In genomic region chr11:108917422-108918324, GRCm38 (mm10) we compare ENCODE assay signal across 9 mouse cellular contexts. TPM values are rescaled to one million over a fixed set of nuclear protein-coding genes. Genes with fewer than 3 reads are reported as not detected.
DNase-seq lines count a peak whose midpoint lies in the region; ATAC-seq and TF ChIP-seq lines count a peak whose summit lies in the region.
"Had no signal": no experiment of that assay in that cellular context is flagged by ENCODE, and none has a peak within 500 bp of the region (broad histone marks: within the 10 kb centered on the region; RNA-seq: fewer than 3 reads in every experiment).

No protein-coding gene starts in this region.

- ATAC-seq in intestine, embryonic 14.5 days (replicated peaks; ENCODE audit: low FRiP score, low TSS enrichment, low read depth): no peak
- ATAC-seq in intestine, postnatal 0 days: no peak
- no peak for ATAC-seq in CD4-positive, CD25-positive, alpha-beta regulatory T cell, adult 4 months

- no peak overlapping the region for H3K9ac ChIP-seq in intestine, embryonic 14.5 days (ENCODE audit: low read length)
- no peak overlapping the region for H3K9ac ChIP-seq in intestine, postnatal 0 days (ENCODE audit: low read depth, low read length)
- H3K9ac ChIP-seq: liver, embryonic 14.5 days had no signal

- no peaks in the 10 kb centered on the region for H3K36me3 ChIP-seq in intestine, embryonic 14.5 days (ENCODE audit: control insufficient read depth, insufficient read depth, low read length)
- H3K36me3 ChIP-seq in intestine, postnatal 0 days (ENCODE audit: control insufficient read depth, insufficient read depth): no peaks in the 10 kb centered on the region

- H3K4me3 ChIP-seq in intestine, embryonic 14.5 days (ENCODE audit: low read depth, low read length): no peak overlapping the region
- no peak overlapping the region for H3K4me3 ChIP-seq in intestine, postnatal 0 days (ENCODE audit: low read depth, low read length)

- H3K27ac ChIP-seq in intestine, embryonic 14.5 days (ENCODE audit: low read depth): no peak overlapping the region
- H3K27ac ChIP-seq in intestine, postnatal 0 days (ENCODE audit: low read depth, low read length): no peak overlapping the region; the same call in 1 of the 2 replicates
- H3K27ac ChIP-seq: liver, embryonic 14.5 days had no signal

- no peak for TF ChIP-seq CTCF in intestine, postnatal 0 days (IDR thresholded peaks at IDR 0.05; ENCODE audit: low read depth)

- WGBS in intestine, embryonic 14.5 days: 31% methylated on average over 12 of the region's 12 CpGs
- 42% methylated on average over 12 of the region's 12 CpGs for whole genome bisulfite sequencing in intestine, postnatal 0 days

- 0 out of 2 replicates have a peak overlapping the region, but pooled peaks have one; percentile 2 for H3K4me2 ChIP-seq in intestine, embryonic 14.5 days (ENCODE audit: low read length)
- H3K4me2 ChIP-seq in intestine, postnatal 0 days (replicated peaks; ENCODE audit: low read depth): no peak overlapping the region

- H3K9me3 ChIP-seq in intestine, embryonic 14.5 days (ENCODE audit: control insufficient read depth, low read length): no peaks in the 10 kb centered on the region
- H3K9me3 ChIP-seq in intestine, postnatal 0 days (ENCODE audit: control insufficient read depth): no peaks in the 10 kb centered on the region

- peaks cover 8% of the 10 kb centered on the region; the same call in 1 of the 2 replicates for H3K4me1 ChIP-seq in intestine, embryonic 14.5 days (replicated peaks; ENCODE audit: control insufficient read depth, insufficient read depth, low read length)
- no peaks in the 10 kb centered on the region for H3K4me1 ChIP-seq in intestine, postnatal 0 days (replicated peaks; ENCODE audit: control insufficient read depth, insufficient read depth, low read length)

- no peaks in the 10 kb centered on the region for H3K27me3 ChIP-seq in intestine, embryonic 14.5 days (replicated peaks; ENCODE audit: control insufficient read depth, insufficient read depth, low read length)
- no peaks in the 10 kb centered on the region for H3K27me3 ChIP-seq in intestine, postnatal 0 days (replicated peaks; ENCODE audit: control insufficient read depth, insufficient read depth, low read length)

- no peak for DNase-seq in intestine, embryonic 14.5 days (ENCODE audit: low spot score)
- peak; percentile 78 for DNase-seq in embryo, embryonic 10 days (ENCODE audit: low spot score)
- DNase-seq in heart, postnatal 4 days: peak; percentile 49
- peak; percentile 46 to 74 for DNase-seq in lung, postnatal 4 days
- no peak for DNase-seq in spleen, postnatal 36 days (ENCODE audit: low spot score in 2 of 2)
- DNase-seq in ovary, postnatal 14 days (ENCODE audit: low spot score): no peak

RNA-seq across cellular contexts. Expression of gene Axin2, which starts 2.5 kb away (rescaled TPM):
- 6.5 and 8.0 TPM in 2 replicates for polyA plus RNA-seq in intestine, embryonic 14.5 days (2014; fragmentation: Nextera tagmentation; extraction: Ambion mirVana)
- 3.1 and 3.8 TPM in 2 replicates for polyA plus RNA-seq in intestine, postnatal 0 days (2015; fragmentation: Nextera tagmentation; extraction: Ambion mirVana)
- 1 to 10 TPM; 5.8 to 6.3 TPM for total RNA-seq in heart, postnatal 4 days (2021)
- polyA plus RNA-seq in CD4-positive, CD25-positive, alpha-beta regulatory T cell, adult 4 months (2017; shearing (Covaris generic)): 10 to 100 TPM in 1 of 2 experiments, 1 to 10 TPM in 1; 4.4 to 10.5 TPM

Comparison
In these comparisons a context has a peak if more than half of its experiments do, and no peak if none do; other contexts are left out.
1. DNase-seq: peak in embryo, embryonic 10 days (single experiment), heart, postnatal 4 days (single experiment) and lung, postnatal 4 days (2 of 2); none in intestine, embryonic 14.5 days (single experiment), spleen, postnatal 36 days (0 of 2) and ovary, postnatal 14 days (single experiment).